Mouse (Mus musculus) lung, adult 2 months (tissue): ENCODE data around the gene Wdr83os.

ENCODE experiments used
- CTCF ChIP-seq: fragments of 200-500 bp; IDR thresholded peaks from 2 replicates; pipeline ENCODE4 v1.5.1; 2011; ENCODE audit warnings: mild to moderate bottlenecking, low read length, control low read depth; ENCODE audit not compliant: insufficient read depth
- POLR2A ChIP-seq: fragments of 200-500 bp; IDR thresholded peaks from 2 replicates; pipeline ENCODE4 v1.6.1; 2011; ENCODE audit warnings: low read depth, mild to moderate bottlenecking, control low read depth, low read length, borderline replicate concordance; ENCODE audit errors: extremely low read depth

GRCm38 (mm10) chr8:85062603-85063002 lies 17.9 kb upstream of the Wdr83os start:
- TF ChIP-seq CTCF (no peak), POLR2A (no peak)
